Mouse (Mus musculus) embryonic facial prominence, embryonic 13.5 days (tissue): ENCODE results near the gene Tec. TPM values are rescaled to one million over a fixed set of nuclear protein-coding genes. Genes with fewer than 3 reads are reported as not detected.

Experiments
- ATAC-seq: fragments of 200-750 bp; cut with Nextera tagmentation; 2 replicates; pipeline ENCODE4 v1.8.0; 2017; ENCODE audit warnings: low read depth; ENCODE audit not compliant: insufficient number of reproducible peaks, insufficient read depth, low FRiP score, low TSS enrichment
- H3K27ac ChIP-seq: fragments of 300-500 bp; sonication (generic); 2 replicates; pipeline ENCODE4 v1.5.1; 2015; ENCODE audit warnings: moderate library complexity, mild to moderate bottlenecking, inconsistent platforms
- H3K27me3 ChIP-seq: fragments of 300-500 bp; sonication (generic); 2 replicates; pipeline ENCODE4 v1.6.1; 2015; ENCODE audit warnings: mild to moderate bottlenecking, inconsistent platforms
- H3K36me3 ChIP-seq: fragments of 300-500 bp; sonication (generic); 2 replicates; pipeline ENCODE4 v1.6.1; 2015; ENCODE audit warnings: mild to moderate bottlenecking, inconsistent platforms
- H3K4me1 ChIP-seq: fragments of 300-500 bp; sonication (generic); 2 replicates; pipeline ENCODE4 v1.6.1; 2015; ENCODE audit warnings: inconsistent platforms
- H3K4me2 ChIP-seq: fragments of 300-500 bp; sonication (generic); 2 replicates; pipeline ENCODE4 v1.6.1; 2015; ENCODE audit warnings: moderate library complexity, mild to moderate bottlenecking, inconsistent platforms
- H3K4me3 ChIP-seq: fragments of 300-500 bp; sonication (generic); 2 replicates; pipeline ENCODE4 v1.5.1; 2015; ENCODE audit warnings: mild to moderate bottlenecking, inconsistent platforms
- H3K9ac ChIP-seq: fragments of 300-500 bp; sonication (generic); 2 replicates; pipeline ENCODE4 v1.6.1; 2015; ENCODE audit warnings: mild to moderate bottlenecking, inconsistent platforms
- H3K9me3 ChIP-seq: fragments of 300-500 bp; sonication (generic); 2 replicates; pipeline ENCODE4 v1.6.1; 2016; ENCODE audit warnings: inconsistent platforms
- WGBS: fragments of 180-500 bp; shearing (Covaris S2); methylation state at CpG from one replicate; pipeline ENCODE4 v1.1.7; 2015; ENCODE audit warnings: mixed read lengths; 5-methylcytosine and 5-hydroxymethylcytosine counted together
- polyA plus RNA-seq: library from polyadenylated mRNA; unstranded; fragments of >200 nt; fragmentation: Nextera tagmentation; extraction: Ambion mirVana; gene quantifications from 2 replicates; pipeline ENCODE4 v1.2.1, GENCODE M21; 2015

Tec gene
- polyA plus RNA-seq: 4.1 and 5.0 TPM in 2 replicates

DNA sequence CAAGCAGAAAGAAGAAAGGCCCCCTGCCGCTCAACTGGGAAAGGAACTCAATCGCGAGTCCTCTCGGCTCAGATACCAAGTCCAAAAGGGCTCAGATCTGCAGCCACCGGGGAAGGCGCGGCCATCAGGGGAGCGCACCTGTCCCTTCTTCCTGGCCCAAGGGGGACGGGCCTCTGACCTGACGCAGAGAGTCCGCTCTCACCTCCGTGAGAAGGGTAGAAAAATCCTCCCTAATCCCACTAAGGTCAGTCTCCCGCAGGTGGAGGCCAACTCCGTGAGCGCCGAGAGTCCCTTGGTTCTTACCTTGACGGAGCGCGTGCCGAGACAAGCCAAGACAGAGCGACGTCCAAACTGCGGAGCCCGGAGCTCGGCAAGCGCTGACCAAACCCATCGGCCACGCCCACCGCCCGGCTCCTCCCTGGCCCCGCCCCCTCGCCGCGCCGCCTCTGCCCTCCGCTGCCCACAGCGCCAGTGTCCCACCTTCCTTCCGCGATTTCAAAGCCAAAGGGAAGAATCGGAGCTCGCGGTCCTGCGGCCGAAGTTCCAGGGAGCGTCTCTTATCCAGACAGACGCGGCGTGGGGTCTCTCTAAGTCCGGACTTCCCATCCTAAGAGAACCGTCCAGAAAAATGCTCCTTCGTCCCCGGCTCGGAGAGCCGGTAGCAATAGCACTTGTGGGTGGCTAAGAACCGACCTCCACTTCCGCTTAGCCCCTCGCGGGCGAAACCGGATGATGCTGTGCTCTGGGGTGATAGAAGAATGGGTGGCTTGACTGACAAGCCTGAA lies at the start of gene Tec:
Gene Tec, minus strand, starts transcription at position 393 of the 785 bp plus-strand sequence.
- Histone ChIP-seq H3K27ac (no peak within 1 kb of the TSS), H3K27me3 (peaks cover 33% of the 10 kb centered on the region), H3K4me3 (peak within 1 kb of the TSS; percentile 57), H3K9me3 (no peaks in the 10 kb centered on the region), H3K4me1 (peaks cover 16% of the 10 kb centered on the region; the same call in 1 of the 2 replicates), H3K4me2 (peak within 1 kb of the TSS; percentile 96), H3K36me3 (no peaks in the 10 kb centered on the region), H3K9ac (peak within 1 kb of the TSS; percentile 65)
- ATAC-seq: peak; percentile 87
- WGBS: under 1% methylated on average over 60 of the region's 60 CpGs

DNA sequence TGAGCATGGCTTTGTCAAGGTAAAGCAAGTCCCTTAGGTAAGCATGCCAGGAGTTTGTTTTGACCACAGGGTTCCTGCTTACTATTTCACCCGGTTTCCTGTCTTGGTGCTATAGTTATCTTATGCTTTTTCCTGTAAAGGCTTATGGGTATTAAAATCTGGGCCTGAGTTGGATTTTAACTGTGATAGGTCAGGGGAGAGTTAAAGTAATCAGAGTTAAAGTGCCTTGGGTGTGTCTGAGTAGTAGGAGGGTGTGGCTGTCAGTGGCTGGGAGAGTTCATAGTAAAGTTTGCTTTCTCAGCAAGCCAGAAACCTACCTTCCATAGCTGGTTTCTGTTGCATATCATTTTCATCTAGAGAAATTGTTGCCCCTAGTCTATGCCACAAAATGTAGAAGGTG lies 48.6 kb upstream of the Tec start:
- peak overlapping the region; percentile 98 for H3K4me3 ChIP-seq
- peak overlapping the region; percentile 71 for H3K4me2 ChIP-seq
- H3K9me3 ChIP-seq: no peaks in the 10 kb centered on the region
- WGBS: 44% methylated on average over 1 of the region's 1 CpGs
- no peaks in the 10 kb centered on the region for H3K36me3 ChIP-seq
- H3K27ac ChIP-seq: no peak overlapping the region
- no peaks in the 10 kb centered on the region for H3K27me3 ChIP-seq
- peaks cover 31% of the 10 kb centered on the region for H3K4me1 ChIP-seq
- ATAC-seq: no peak
- peak overlapping the region; percentile 99 for H3K9ac ChIP-seq

DNA sequence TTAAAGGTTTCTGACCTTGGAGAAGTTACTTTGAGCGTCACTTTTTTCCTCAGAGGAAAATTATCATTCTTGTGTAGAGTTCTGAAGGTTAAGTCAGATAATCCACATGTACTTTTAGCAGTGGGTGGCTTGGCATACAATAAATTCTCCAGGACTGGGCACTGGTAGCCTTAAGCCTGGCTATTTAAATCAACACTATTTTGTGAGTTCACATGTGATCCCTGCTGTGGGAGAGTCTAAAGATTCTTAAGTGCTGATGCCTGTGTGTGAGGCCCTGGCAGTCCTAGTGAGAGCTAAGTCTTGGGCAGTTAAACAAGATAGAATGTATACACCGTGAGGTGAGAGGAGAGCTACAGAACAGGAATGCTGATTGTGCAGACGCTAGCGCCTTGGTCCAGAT lies 47.8 kb upstream of the Tec start:
- H3K27me3 ChIP-seq: no peaks in the 10 kb centered on the region
- peak overlapping the region; percentile 98 for H3K4me3 ChIP-seq
- ATAC-seq: no peak
- H3K9ac ChIP-seq: peak overlapping the region; percentile 99
- H3K9me3 ChIP-seq: no peaks in the 10 kb centered on the region
- peak overlapping the region; percentile 22; the same call in 1 of the 2 replicates for H3K27ac ChIP-seq
- WGBS: 46% methylated on average over 4 of the region's 4 CpGs
- peaks cover 31% of the 10 kb centered on the region for H3K4me1 ChIP-seq
- peak overlapping the region; percentile 71 for H3K4me2 ChIP-seq
- no peaks in the 10 kb centered on the region for H3K36me3 ChIP-seq

DNA sequence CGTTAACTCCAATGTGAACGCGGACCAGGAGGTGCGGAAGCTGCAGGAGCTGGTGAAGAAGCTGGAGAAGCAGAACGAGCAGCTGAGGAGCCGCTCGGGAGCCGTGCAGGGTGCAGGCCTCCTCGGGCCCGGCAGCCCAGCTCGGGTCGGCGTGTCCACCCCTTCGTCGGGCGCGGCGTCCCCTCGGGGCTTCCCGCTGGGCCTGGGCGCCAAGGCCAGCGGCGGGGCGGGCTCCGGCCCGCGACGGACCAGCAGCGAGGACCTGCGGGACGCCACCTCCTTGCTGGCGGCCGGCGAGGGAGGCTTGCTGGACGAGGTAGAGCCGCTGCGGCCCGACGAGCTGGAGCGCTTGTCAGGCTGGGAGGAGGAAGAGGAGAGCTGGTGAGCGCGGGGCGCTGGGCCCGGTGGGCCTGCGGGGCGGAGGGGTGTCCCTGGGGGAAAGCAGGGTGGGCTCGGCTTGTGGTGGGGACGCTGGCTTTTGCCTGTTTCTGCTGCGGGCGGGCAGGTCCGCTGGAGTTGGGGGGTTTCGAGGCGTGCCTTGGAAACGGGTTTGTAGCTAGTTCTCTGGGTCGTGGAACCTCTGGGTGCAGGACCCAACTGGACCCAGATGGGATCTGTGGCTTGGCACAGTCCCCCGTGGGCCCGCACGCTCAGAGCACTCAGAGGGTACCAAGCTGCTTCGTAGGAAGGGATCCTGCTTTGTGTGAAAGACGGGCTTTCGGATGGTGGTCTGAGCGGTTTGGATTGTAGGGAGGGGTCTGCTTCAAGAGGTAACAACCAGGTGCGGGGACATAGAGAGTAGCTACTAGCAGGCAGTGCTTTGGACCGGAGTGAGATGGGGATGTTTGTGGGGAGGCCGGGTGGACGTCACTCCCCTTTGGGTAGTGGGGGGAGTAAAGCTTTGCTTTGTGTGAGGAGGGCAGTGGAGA lies 46.6 kb upstream of the Tec start:
- peak overlapping the region; percentile 98 for H3K27ac ChIP-seq
- no peaks in the 10 kb centered on the region for H3K9me3 ChIP-seq
- no peak; the same call in none of the 2 replicates for ATAC-seq
- H3K4me1 ChIP-seq: peaks cover 29% of the 10 kb centered on the region
- no peaks in the 10 kb centered on the region for H3K36me3 ChIP-seq
- no peaks in the 10 kb centered on the region for H3K27me3 ChIP-seq
- under 1% methylated on average over 63 of the region's 66 CpGs for WGBS
- H3K4me3 ChIP-seq: peak overlapping the region; percentile 98
- peak overlapping the region; percentile 71 for H3K4me2 ChIP-seq
- peak overlapping the region; percentile 99 for H3K9ac ChIP-seq

DNA sequence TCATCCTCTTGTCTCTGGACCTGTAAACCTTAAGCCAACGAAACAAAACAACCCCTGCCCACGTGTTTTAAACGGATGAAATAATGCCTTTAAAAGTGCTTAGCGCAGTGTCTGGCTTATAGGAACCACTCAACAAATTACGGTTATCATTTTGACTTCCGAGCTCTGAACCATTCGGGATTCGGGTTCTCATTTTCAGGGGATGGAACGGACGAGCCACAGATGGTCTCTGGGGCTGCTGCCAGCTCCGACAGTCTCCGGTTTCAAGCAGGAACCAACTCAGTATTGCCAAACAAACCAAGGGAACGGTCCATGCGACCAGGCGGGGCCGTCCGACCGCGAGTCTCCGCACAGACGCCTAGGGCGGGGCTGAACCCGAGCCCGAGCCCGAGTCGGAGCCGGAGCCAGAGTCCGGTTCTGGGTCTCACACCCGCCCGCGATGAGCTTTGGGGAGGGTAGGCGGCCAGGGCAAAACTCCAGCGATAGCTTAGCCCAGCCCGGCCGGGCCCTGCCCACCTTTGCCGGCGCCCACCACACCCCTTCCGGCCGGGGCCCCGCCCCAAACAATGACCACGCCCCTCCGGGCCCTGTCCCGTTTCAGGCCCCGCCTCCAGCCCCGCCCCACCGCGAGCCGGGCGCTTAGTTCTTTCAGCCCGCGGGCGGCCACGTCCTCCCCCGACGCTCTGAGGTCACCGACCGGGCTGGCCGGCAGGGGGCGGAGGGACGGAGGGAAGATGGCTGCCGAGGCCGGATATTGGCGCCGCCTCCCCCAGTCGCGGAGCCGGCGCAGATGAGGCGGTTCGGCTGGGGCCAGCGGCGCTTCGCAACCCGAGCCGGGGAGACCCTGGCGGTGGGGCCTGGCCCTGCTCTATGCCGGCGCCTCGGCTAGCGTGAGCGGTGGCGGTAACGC lies 45.6 kb upstream of the Tec start, which contains the start of gene Slain2:
Gene Slain2, plus strand, starts transcription at position 657 of the 910 bp plus-strand sequence.
- Histone ChIP-seq H3K36me3 (no peaks in the 10 kb centered on the region), H3K4me2 (peak within 1 kb of the TSS; percentile 71), H3K4me1 (peaks cover 28% of the 10 kb centered on the region), H3K27ac (peak within 1 kb of the TSS; percentile 98), H3K9me3 (no peaks in the 10 kb centered on the region), H3K9ac (peak within 1 kb of the TSS; percentile 99), H3K4me3 (peak within 1 kb of the TSS; percentile 98), H3K27me3 (no peaks in the 10 kb centered on the region)
- under 1% methylated on average over 83 of the region's 83 CpGs for WGBS
- peak; percentile 91 for ATAC-seq

DNA sequence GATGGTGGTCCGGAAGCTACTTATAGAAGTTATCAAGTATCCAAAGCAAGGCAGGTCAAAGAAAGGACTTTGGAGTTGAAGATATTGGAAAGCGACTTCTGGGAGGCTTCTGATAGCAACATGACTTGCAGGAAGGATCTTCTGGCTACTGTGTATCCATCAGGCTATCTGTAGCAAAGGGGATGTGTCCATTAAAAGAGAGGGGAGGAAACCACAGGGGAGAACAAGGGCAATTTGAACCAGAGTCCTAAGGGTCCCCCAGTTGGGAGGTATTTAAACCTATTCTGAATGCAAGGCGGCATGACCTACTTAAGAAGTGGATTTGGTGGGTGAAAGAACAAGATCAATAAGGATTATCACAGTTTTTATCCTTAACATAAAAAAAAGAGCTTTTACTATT lies 43.0 kb upstream of the Tec start:
- ATAC-seq: no peak

DNA sequence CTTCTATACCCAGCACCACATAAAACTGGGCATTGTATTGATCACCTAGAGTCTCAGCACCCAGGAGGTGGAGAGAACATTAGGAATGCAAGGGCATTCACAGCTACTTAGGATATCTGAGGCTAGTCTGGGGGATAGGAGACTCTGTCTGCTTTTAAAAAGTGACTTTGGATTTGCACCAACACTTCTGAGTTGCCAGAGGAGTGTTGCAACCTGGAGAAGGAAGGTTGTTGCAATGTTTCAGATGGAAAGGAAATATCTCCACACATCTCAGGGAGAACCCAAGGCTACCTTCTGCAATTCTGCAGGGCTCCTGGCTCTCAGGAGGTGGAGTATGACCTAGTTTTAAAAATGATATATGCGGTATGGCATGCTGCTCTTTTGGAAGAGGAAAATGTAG lies 42.1 kb upstream of the Tec start:
- Histone ChIP-seq H3K9me3 (no peaks in the 10 kb centered on the region), H3K27me3 (no peaks in the 10 kb centered on the region), H3K4me3 (no peak overlapping the region), H3K36me3 (no peaks in the 10 kb centered on the region), H3K4me2 (no peak overlapping the region), H3K9ac (no peak overlapping the region), H3K4me1 (peaks cover 9% of the 10 kb centered on the region), H3K27ac (no peak overlapping the region)
- no peak for ATAC-seq
- WGBS: 91% methylated on average over 1 of the region's 1 CpGs

More for the DNA sequence above, 43.0 kb upstream of the Tec start:
- no peak overlapping the region for H3K9ac ChIP-seq
- H3K4me2 ChIP-seq: no peak overlapping the region
- H3K27me3 ChIP-seq: no peaks in the 10 kb centered on the region
- H3K9me3 ChIP-seq: no peaks in the 10 kb centered on the region
- H3K4me1 ChIP-seq: peaks cover 16% of the 10 kb centered on the region
- H3K36me3 ChIP-seq: no peaks in the 10 kb centered on the region
- no peak overlapping the region for H3K27ac ChIP-seq
- 84% methylated on average over 3 of the region's 3 CpGs for WGBS
- no peak overlapping the region for H3K4me3 ChIP-seq

DNA sequence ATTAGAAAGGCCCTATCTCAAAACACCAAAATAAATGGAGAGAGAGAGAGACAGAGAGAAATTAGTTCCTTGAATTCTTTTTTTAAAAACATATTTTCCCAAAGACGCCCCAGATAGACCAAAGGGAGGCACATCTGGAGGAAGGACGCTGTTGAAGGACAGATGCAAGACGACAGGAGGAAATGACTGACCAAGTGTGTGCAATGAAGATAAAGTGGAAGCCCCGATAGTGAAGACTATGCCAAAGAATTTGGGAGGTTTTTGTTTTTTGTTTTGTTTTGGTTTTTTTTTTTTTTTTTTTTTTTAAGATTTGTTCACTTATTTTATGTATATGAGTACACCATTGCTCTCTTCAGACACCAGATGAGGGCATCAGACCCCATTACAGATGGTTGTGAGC lies 41.1 kb upstream of the Tec start:
- ATAC-seq: no peak
- Histone ChIP-seq H3K9ac (no peak overlapping the region), H3K27me3 (no peaks in the 10 kb centered on the region), H3K27ac (no peak overlapping the region), H3K4me2 (no peak overlapping the region), H3K4me3 (no peak overlapping the region), H3K9me3 (no peaks in the 10 kb centered on the region), H3K36me3 (no peaks in the 10 kb centered on the region), H3K4me1 (peaks cover 9% of the 10 kb centered on the region)
- 84% methylated on average over 4 of the region's 4 CpGs for WGBS

DNA sequence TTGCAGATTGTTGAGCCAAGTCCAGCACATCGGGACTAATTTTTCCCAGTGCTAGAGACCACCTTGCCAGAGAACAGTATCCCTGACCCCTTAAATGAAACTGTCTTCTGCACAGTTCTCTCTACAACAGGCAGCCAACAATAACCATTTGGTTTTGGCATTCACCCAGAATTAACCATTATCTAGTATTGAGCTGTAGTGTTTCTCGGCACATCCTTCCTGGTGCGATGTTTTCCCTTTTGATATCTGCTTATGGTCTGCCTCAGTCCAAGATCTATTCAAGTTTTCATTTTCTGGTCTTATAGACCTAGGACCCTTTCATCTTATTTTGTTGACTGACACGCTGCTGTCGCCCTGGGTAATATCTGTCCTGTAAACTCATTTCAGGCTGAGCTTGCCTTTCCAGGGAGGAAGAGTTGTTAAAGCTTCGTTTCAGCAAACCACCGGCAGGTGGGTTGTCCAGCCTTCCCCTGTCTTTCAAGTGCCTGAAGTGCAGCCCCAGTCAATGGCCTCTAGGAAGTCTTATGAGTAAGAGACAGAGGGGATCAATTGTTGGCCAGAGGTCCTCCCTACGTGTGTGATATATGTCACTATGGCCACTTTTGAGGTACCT lies 40.1 kb upstream of the Tec start:
- no peak for ATAC-seq
- Histone ChIP-seq H3K9me3 (no peaks in the 10 kb centered on the region), H3K4me2 (no peak overlapping the region), H3K4me1 (peaks cover 9% of the 10 kb centered on the region), H3K4me3 (no peak overlapping the region), H3K27me3 (no peaks in the 10 kb centered on the region), H3K36me3 (no peaks in the 10 kb centered on the region), H3K9ac (no peak overlapping the region), H3K27ac (no peak overlapping the region)
- whole genome bisulfite sequencing: 78% methylated on average over 8 of the region's 8 CpGs

DNA sequence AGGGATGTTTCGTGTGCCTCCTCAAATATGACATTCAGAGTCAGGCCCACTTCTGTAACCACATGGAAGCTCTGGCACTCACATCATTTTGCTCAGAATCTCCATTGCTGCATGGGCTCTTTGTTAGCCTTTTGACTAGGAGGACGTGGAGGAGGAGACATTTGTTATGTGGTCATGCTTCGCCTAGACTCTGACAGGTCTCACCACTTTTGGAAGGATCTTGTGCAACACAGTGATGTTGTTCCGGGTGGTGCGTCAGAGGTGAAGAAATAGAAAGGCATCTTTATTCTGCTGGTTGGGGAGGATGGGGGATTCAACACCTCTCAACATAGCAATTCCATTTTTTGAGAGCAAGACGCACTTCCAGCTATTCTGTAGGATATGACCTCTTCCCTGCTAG lies 39.1 kb upstream of the Tec start:
- Histone ChIP-seq H3K36me3 (no peaks in the 10 kb centered on the region), H3K4me2 (no peak overlapping the region), H3K9me3 (no peaks in the 10 kb centered on the region), H3K4me1 (no peaks in the 10 kb centered on the region), H3K9ac (no peak overlapping the region), H3K27me3 (no peaks in the 10 kb centered on the region), H3K4me3 (no peak overlapping the region), H3K27ac (no peak overlapping the region)
- no peak for ATAC-seq
- WGBS: 83% methylated on average over 6 of the region's 6 CpGs
